Mouse (Mus musculus) kidney, postnatal 0 days (tissue): ENCODE measurements around the gene Slc4a8. TPM values are rescaled to one million over a fixed set of nuclear protein-coding genes. Genes with fewer than 3 reads are reported as not detected.

Experiments
- ATAC-seq: fragments of 200-750 bp; cut with Nextera tagmentation; replicated peaks from 2 replicates; pipeline ENCODE4 v1.8.0; 2017; ENCODE audit warnings: low read depth, moderate number of reproducible peaks, moderate TSS enrichment, moderate library complexity; ENCODE audit not compliant: low FRiP score
- DNase-seq: peaks from one replicate; pipeline ENCODE4 v3.0.0-alpha.2; 2016; ENCODE audit warnings: low spot score
- H3K27ac ChIP-seq: fragments of 300-500 bp; sonication (generic); 2 replicates; pipeline ENCODE4 v1.5.1; 2014; ENCODE audit warnings: mild to moderate bottlenecking
- H3K27me3 ChIP-seq: fragments of 300-500 bp; sonication (generic); 2 replicates; pipeline ENCODE4 v1.6.1; 2014; ENCODE audit warnings: low read length, mixed read lengths; ENCODE audit not compliant: insufficient read depth
- H3K36me3 ChIP-seq: fragments of 300-500 bp; sonication (generic); 2 replicates; pipeline ENCODE4 v1.6.1; 2014; ENCODE audit warnings: low read length, mixed read lengths; ENCODE audit not compliant: insufficient read depth
- H3K4me1 ChIP-seq: fragments of 300-500 bp; sonication (generic); replicated peaks from 2 replicates; pipeline ENCODE4 v1.6.1; 2014; ENCODE audit warnings: antibody characterized with exemption, low read length, mixed read lengths; ENCODE audit not compliant: insufficient read depth
- H3K4me2 ChIP-seq: fragments of 300-500 bp; sonication (generic); 2 replicates; pipeline ENCODE4 v1.6.1; 2014; ENCODE audit warnings: mild to moderate bottlenecking, low read length, moderate library complexity, mixed read lengths
- H3K4me3 ChIP-seq: fragments of 300-500 bp; sonication (generic); replicated peaks from 2 replicates; pipeline ENCODE4 v1.5.1; 2014; ENCODE audit warnings: low read depth, low read length
- H3K9ac ChIP-seq: fragments of 300-500 bp; sonication (generic); 2 replicates; pipeline ENCODE4 v1.6.1; 2014; ENCODE audit warnings: low read depth, low read length
- H3K9me3 ChIP-seq: fragments of 300-500 bp; sonication (generic); replicated peaks from 2 replicates; pipeline ENCODE4 v1.6.1; 2016; ENCODE audit warnings: low read length, inconsistent platforms, mixed read lengths
- CTCF ChIP-seq: IDR thresholded peaks from 2 replicates; pipeline ENCODE4 v1.5.1; 2016; ENCODE audit warnings: antibody characterized with exemption, low read depth, mild to moderate bottlenecking, moderate library complexity
- WGBS: fragments of 180-500 bp; shearing (Covaris S2); extraction: QIAGEN DNeasy Blood & Tissue Kit; methylation state at CpG from one replicate; pipeline ENCODE4 v1.1.7; 2014; 5-methylcytosine and 5-hydroxymethylcytosine counted together
- polyA plus RNA-seq: library from polyadenylated mRNA; unstranded; fragments of >200 nt; fragmentation: Nextera tagmentation; extraction: Ambion mirVana; gene quantifications from 2 replicates; pipeline ENCODE4 v1.2.1, GENCODE M21; 2015

The Slc4a8 gene
- polyA plus RNA-seq, 1 experiment from 2014 or later = 7.5 TPM

- Histone ChIP-seq H3K9me3 (no peaks in the 10 kb centered on the region), H3K9ac (no peak overlapping the region), H3K27ac (no peak overlapping the region), H3K4me1 (no peaks in the 10 kb centered on the region), H3K27me3 (no peaks in the 10 kb centered on the region), H3K36me3 (no peaks in the 10 kb centered on the region), H3K4me2 (no peak overlapping the region), H3K4me3 (no peak overlapping the region)
- DNase-seq (no peak), ATAC-seq (no peak)
- no peak for TF ChIP-seq CTCF
- WGBS = 86% methylated on average over 3 of the region's 3 CpGs
These were observed 23.9 kb upstream of the Slc4a8 start for GRCm38 (mm10) chr15:100737667-100738066.

- DNase-seq = no peak
- no peaks in the 10 kb centered on the region for H3K27me3 ChIP-seq
- H3K9me3 ChIP-seq = no peaks in the 10 kb centered on the region
- no peak overlapping the region for H3K9ac ChIP-seq
- no peak overlapping the region for H3K4me3 ChIP-seq
- no peak for ATAC-seq
- no peak for TF ChIP-seq CTCF
- WGBS = 88% methylated on average over 7 of the region's 7 CpGs
- no peaks in the 10 kb centered on the region for H3K4me1 ChIP-seq
- no peaks in the 10 kb centered on the region for H3K36me3 ChIP-seq
- no peak overlapping the region for H3K27ac ChIP-seq
- H3K4me2 ChIP-seq = no peak overlapping the region
These were observed 23.2 kb upstream of the Slc4a8 start for GRCm38 (mm10) chr15:100738351-100738781.

GRCm38 (mm10) chr15:100739442-100739841 is 22.1 kb upstream of the Slc4a8 start:
- WGBS = 87% methylated on average over 6 of the region's 6 CpGs
- Histone ChIP-seq H3K27ac (no peak overlapping the region), H3K9ac (no peak overlapping the region), H3K27me3 (no peaks in the 10 kb centered on the region), H3K4me3 (no peak overlapping the region), H3K4me1 (no peaks in the 10 kb centered on the region), H3K4me2 (no peak overlapping the region), H3K36me3 (no peaks in the 10 kb centered on the region), H3K9me3 (no peaks in the 10 kb centered on the region)
- TF ChIP-seq CTCF = no peak
- DNase-seq (no peak), ATAC-seq (no peak)

DNA sequence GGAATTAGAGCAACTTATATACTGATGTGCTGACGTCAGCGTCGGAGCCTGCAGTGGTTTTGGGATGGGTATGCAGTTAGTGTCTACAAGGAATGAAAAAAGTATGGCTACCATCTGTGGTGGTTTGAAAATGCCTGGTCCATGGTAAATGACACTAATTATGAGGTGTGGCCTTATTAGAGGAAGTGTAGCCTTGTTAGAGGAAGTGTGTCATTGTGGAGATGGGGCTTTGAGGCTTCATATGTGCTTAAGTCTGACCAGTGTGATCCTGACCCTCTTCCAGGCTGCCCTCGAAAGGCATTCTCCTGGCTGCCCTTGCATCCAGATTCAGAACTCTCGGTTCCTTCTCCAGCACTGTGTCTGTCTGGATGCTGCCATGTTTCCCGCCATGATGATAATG is 18.3 kb upstream of the Slc4a8 start:
- Histone ChIP-seq H3K9ac (no peak overlapping the region), H3K4me3 (no peak overlapping the region), H3K4me2 (no peak overlapping the region), H3K27me3 (no peaks in the 10 kb centered on the region), H3K27ac (no peak overlapping the region), H3K4me1 (no peaks in the 10 kb centered on the region; the same call in 1 of the 2 replicates), H3K9me3 (no peaks in the 10 kb centered on the region), H3K36me3 (no peaks in the 10 kb centered on the region)
- TF ChIP-seq CTCF = no peak
- 91% methylated on average over 6 of the region's 6 CpGs for WGBS
- DNase-seq (no peak), ATAC-seq (no peak)

DNA sequence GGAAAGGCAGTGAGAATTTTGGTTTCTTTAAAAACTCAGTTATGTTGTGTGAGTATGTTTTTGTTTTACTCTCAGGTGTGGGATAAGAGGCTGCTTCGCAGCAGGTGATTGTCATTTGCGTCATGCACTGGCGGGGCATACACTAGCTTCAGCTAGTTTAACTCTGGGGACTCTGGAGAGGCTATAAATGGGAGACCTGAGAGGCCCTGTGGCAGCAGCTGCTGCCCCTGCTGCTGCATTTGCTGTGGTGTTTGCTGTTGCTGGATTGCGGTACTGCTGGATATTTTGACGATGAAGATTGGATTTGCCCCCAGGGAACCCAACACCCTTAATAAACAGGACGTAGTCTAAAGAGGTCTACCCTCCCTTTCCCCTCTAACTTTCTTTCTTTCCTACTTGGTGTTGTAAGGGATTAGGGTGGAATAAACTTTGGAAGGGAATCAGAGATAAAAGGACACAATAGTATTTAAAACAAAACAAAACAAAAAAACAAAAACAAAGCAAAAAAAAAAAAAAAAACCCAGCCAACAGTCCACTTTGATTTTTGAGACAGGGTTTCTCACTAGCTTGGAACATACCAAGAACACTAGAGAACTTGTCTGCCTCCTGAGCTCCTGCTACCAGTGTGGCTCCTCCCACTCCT is 14.9 kb upstream of the Slc4a8 start:
- 22% methylated on average over 6 of the region's 6 CpGs for WGBS
- H3K4me2 ChIP-seq = peak overlapping the region; percentile 55
- H3K9me3 ChIP-seq = no peaks in the 10 kb centered on the region
- no peaks in the 10 kb centered on the region for H3K36me3 ChIP-seq
- no peak overlapping the region for H3K27ac ChIP-seq
- H3K27me3 ChIP-seq = no peaks in the 10 kb centered on the region
- ATAC-seq (no peak), DNase-seq (peak; percentile 71)
- H3K4me1 ChIP-seq = no peaks in the 10 kb centered on the region; the same call in 1 of the 2 replicates
- no peak for TF ChIP-seq CTCF
- no peak overlapping the region for H3K9ac ChIP-seq
- peak overlapping the region; percentile 29 for H3K4me3 ChIP-seq

DNA sequence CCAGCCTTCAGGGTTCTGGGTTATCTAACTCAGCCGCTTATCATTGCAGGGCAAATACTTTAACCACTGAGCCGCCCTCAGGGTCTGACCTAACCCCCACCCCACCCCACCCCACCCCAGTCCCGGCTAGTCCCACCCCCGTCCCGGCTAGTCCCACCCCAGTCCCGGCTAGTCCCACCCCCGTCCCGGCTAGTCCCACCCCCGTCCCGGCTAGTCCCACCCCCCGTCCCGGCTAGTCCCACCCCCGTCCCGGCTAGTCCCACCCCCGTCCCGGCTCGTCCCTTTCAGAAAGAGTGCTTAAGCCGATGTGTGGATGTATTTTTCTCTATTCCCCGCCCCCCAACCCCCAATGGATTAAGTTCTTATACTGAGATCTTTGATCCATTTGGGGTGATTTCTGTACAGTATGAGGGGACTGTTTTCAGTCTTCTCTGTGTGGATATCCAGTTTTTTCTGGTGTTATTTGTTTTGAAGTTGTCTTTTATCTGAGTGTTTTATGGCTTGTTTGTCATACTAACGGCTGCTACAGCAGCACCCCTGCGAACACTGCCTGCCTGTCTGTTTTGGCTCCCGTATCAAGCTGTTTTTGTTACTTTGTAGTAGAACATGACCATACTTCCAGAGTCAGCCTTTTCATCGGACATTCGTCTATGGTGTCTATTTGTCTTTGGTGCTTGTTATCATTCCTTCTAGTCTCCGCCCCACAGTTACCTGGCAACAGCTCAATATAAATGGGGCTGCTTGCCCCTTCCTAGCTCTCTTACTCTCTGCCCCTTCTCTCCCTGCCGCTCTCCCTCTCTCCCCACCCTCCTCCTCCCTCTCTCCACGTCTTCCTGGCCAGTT is 14.2 kb upstream of the Slc4a8 start:
- H3K4me3 ChIP-seq = peak overlapping the region; percentile 29
- DNase-seq (peak; percentile 43), ATAC-seq (peak; percentile 49)
- H3K36me3 ChIP-seq = no peaks in the 10 kb centered on the region
- no peak for TF ChIP-seq CTCF
- H3K4me2 ChIP-seq = peak overlapping the region; percentile 55
- no peak overlapping the region for H3K27ac ChIP-seq
- H3K9me3 ChIP-seq = no peaks in the 10 kb centered on the region
- no peaks in the 10 kb centered on the region; the same call in 1 of the 2 replicates for H3K4me1 ChIP-seq
- H3K9ac ChIP-seq = peak overlapping the region; percentile 8; the same call in 1 of the 2 replicates
- WGBS = 3% methylated on average over 27 of the region's 27 CpGs
- no peaks in the 10 kb centered on the region for H3K27me3 ChIP-seq
